Comparison of ENCODE assay signal across 13 mouse cellular contexts in the genomic region with DNA sequence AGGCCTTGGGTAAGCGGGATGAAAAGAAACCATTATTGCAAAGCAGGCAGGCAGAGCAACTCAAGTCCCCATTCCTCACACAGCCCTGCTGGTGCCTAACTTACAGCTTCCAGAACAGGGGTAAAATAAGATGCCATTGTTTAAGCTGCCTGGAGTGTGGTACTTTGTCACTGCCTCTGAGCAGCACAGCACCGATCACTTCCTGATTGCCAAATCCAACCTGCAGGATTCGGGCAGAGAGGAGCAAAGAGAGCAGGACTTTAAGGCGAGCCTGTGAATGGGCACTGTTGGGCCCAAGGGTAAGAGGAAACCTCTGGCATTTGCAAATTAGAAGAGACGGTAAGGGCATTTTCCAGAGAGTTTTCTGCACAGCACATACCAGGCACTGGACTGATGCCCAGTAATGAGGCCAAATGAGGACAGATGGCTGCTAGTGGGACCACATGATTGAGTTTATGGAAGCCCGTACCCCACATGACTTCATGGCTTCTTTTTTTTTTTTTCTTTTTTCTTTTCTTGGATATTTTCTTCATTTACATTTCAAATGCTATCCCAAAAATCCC. TPM values are rescaled to one million over a fixed set of nuclear protein-coding genes. Genes with fewer than 3 reads are reported as not detected.
DNase-seq lines count a peak whose midpoint lies in the region; ATAC-seq and TF ChIP-seq lines count a peak whose summit lies in the region.
"Had no signal": no experiment of that assay in that cellular context is flagged by ENCODE, and none has a peak within 500 bp of the region (broad histone marks: within the 10 kb centered on the region; RNA-seq: fewer than 3 reads in every experiment).

No protein-coding gene starts in this region.

- H3K9ac ChIP-seq in forebrain, embryonic 13.5 days, result no peak overlapping the region
- H3K9ac ChIP-seq in hindbrain, postnatal 0 days (replicated peaks; ENCODE audit: low read length), result no peak overlapping the region
- no peak overlapping the region for H3K9ac ChIP-seq in hindbrain, embryonic 13.5 days
- H3K9ac ChIP-seq in midbrain, postnatal 0 days (replicated peaks; ENCODE audit: low read length, poor library complexity, severe bottlenecking), result no peak overlapping the region
- H3K9ac ChIP-seq in midbrain, embryonic 11.5 days (ENCODE audit: low read length), result no peak overlapping the region
- H3K9ac ChIP-seq: hindbrain, embryonic 15.5 days; limb, embryonic 12.5 days; lung, embryonic 14.5 days; neural tube, embryonic 12.5 days had no signal

- DNase-seq in forebrain, embryonic 10.5 days (ENCODE audit: extremely low spot score, low spot score), result no peak
- peak; percentile 70 for DNase-seq in hindbrain, postnatal 0 days (ENCODE audit: low spot score)
- DNase-seq in midbrain, postnatal 0 days (ENCODE audit: low spot score), result peak; percentile 61
- DNase-seq in midbrain, embryonic 11.5 days (ENCODE audit: low spot score, missing footprints), result no peak
- DNase-seq in cerebellum, postnatal 36 days, result peak; percentile 66 to 71
- no peak for DNase-seq in T-cell, adult 2 months (ENCODE audit: low spot score)
- DNase-seq: lung, embryonic 14.5 days; thymus, postnatal 25 days had no signal

- peaks cover 15% of the 10 kb centered on the region for H3K4me1 ChIP-seq in forebrain, embryonic 13.5 days
- peaks cover 11% of the 10 kb centered on the region for H3K4me1 ChIP-seq in forebrain, embryonic 10.5 days
- peaks cover 9% of the 10 kb centered on the region for H3K4me1 ChIP-seq in hindbrain, postnatal 0 days (ENCODE audit: insufficient read depth, low read length)
- H3K4me1 ChIP-seq in hindbrain, embryonic 13.5 days (replicated peaks), result peaks cover 16% of the 10 kb centered on the region
- H3K4me1 ChIP-seq in midbrain, postnatal 0 days (ENCODE audit: insufficient read depth, low read length), result no peaks in the 10 kb centered on the region
- peaks cover 5% of the 10 kb centered on the region for H3K4me1 ChIP-seq in midbrain, embryonic 11.5 days (ENCODE audit: control insufficient read depth, insufficient read depth, low read length)
- H3K4me1 ChIP-seq: limb, embryonic 12.5 days had no signal

- no peaks in the 10 kb centered on the region for H3K27me3 ChIP-seq in forebrain, embryonic 13.5 days
- H3K27me3 ChIP-seq in forebrain, embryonic 10.5 days (ENCODE audit: poor library complexity, severe bottlenecking), result no peaks in the 10 kb centered on the region
- no peaks in the 10 kb centered on the region for H3K27me3 ChIP-seq in hindbrain, postnatal 0 days (ENCODE audit: insufficient read depth, low read length)
- no peaks in the 10 kb centered on the region for H3K27me3 ChIP-seq in hindbrain, embryonic 13.5 days
- H3K27me3 ChIP-seq in midbrain, postnatal 0 days (ENCODE audit: insufficient read depth, low read length), result no peaks in the 10 kb centered on the region
- no peaks in the 10 kb centered on the region for H3K27me3 ChIP-seq in midbrain, embryonic 11.5 days (ENCODE audit: control insufficient read depth, insufficient read depth, low read length)
- H3K27me3 ChIP-seq: hindbrain, embryonic 15.5 days; limb, embryonic 12.5 days; neural tube, embryonic 12.5 days had no signal

- H3K4me3 ChIP-seq in forebrain, embryonic 13.5 days, result no peak overlapping the region
- no peak overlapping the region for H3K4me3 ChIP-seq in forebrain, embryonic 10.5 days
- no peak overlapping the region for H3K4me3 ChIP-seq in hindbrain, postnatal 0 days (ENCODE audit: low read length)
- no peak overlapping the region for H3K4me3 ChIP-seq in hindbrain, embryonic 13.5 days
- H3K4me3 ChIP-seq in midbrain, postnatal 0 days (ENCODE audit: low read depth, low read length), result no peak overlapping the region
- no peak overlapping the region for H3K4me3 ChIP-seq in midbrain, embryonic 11.5 days (ENCODE audit: low read depth, low read length)
- H3K4me3 ChIP-seq: hindbrain, embryonic 15.5 days; limb, embryonic 12.5 days; neural tube, embryonic 12.5 days had no signal

- 0 out of 2 replicates have a peak, but pooled peaks have one; percentile 43 for ATAC-seq in forebrain, embryonic 13.5 days
- no peak for ATAC-seq in hindbrain, postnatal 0 days
- ATAC-seq in hindbrain, embryonic 13.5 days (ENCODE audit: low FRiP score), result no peak
- no peak for ATAC-seq in midbrain, postnatal 0 days (ENCODE audit: low FRiP score)
- ATAC-seq in midbrain, embryonic 11.5 days (ENCODE audit: low FRiP score), result no peak

- no peaks in the 10 kb centered on the region for H3K9me3 ChIP-seq in forebrain, embryonic 13.5 days (replicated peaks)
- no peaks in the 10 kb centered on the region for H3K9me3 ChIP-seq in forebrain, embryonic 10.5 days
- no peaks in the 10 kb centered on the region for H3K9me3 ChIP-seq in hindbrain, postnatal 0 days (ENCODE audit: low read length)
- no peaks in the 10 kb centered on the region for H3K9me3 ChIP-seq in hindbrain, embryonic 13.5 days
- H3K9me3 ChIP-seq in midbrain, postnatal 0 days (ENCODE audit: low read length), result no peaks in the 10 kb centered on the region
- H3K9me3 ChIP-seq in midbrain, embryonic 11.5 days (ENCODE audit: control insufficient read depth, low read length), result no peaks in the 10 kb centered on the region
- H3K9me3 ChIP-seq: hindbrain, embryonic 15.5 days; limb, embryonic 12.5 days; neural tube, embryonic 12.5 days had no signal

- H3K4me2 ChIP-seq in forebrain, embryonic 13.5 days, result no peak overlapping the region
- H3K4me2 ChIP-seq in hindbrain, postnatal 0 days (ENCODE audit: low read depth, low read length), result no peak overlapping the region
- H3K4me2 ChIP-seq in hindbrain, embryonic 13.5 days, result no peak overlapping the region
- H3K4me2 ChIP-seq in midbrain, postnatal 0 days (ENCODE audit: low read depth, low read length, poor library complexity, severe bottlenecking), result no peak overlapping the region
- H3K4me2 ChIP-seq in midbrain, embryonic 11.5 days, result no peak overlapping the region
- H3K4me2 ChIP-seq: hindbrain, embryonic 15.5 days; limb, embryonic 12.5 days; lung, embryonic 14.5 days; neural tube, embryonic 12.5 days had no signal

- H3K27ac ChIP-seq in forebrain, embryonic 13.5 days, result no peak overlapping the region
- H3K27ac ChIP-seq in forebrain, embryonic 10.5 days, result no peak overlapping the region
- no peak overlapping the region for H3K27ac ChIP-seq in hindbrain, postnatal 0 days
- H3K27ac ChIP-seq in hindbrain, embryonic 13.5 days, result no peak overlapping the region
- H3K27ac ChIP-seq in midbrain, postnatal 0 days (ENCODE audit: low read depth, low read length), result no peak overlapping the region
- H3K27ac ChIP-seq in midbrain, embryonic 11.5 days (ENCODE audit: low read depth, low read length), result no peak overlapping the region
- H3K27ac ChIP-seq: hindbrain, embryonic 15.5 days; limb, embryonic 12.5 days; neural tube, embryonic 12.5 days had no signal

- no peak for TF ChIP-seq CTCF in hindbrain, postnatal 0 days (IDR thresholded peaks at IDR 0.05; ENCODE audit: low read depth)
- no peak for TF ChIP-seq CTCF in midbrain, postnatal 0 days (IDR thresholded peaks at IDR 0.05)

- 75% methylated on average over 6 of the region's 6 CpGs for WGBS in forebrain, embryonic 13.5 days
- WGBS in forebrain, embryonic 10.5 days, result 84% methylated on average over 6 of the region's 6 CpGs
- WGBS in hindbrain, postnatal 0 days, result 54% methylated on average over 6 of the region's 6 CpGs
- WGBS in hindbrain, embryonic 13.5 days, result 75% methylated on average over 6 of the region's 6 CpGs
- WGBS in midbrain, postnatal 0 days, result 66% methylated on average over 6 of the region's 6 CpGs
- 81% methylated on average over 6 of the region's 6 CpGs for WGBS in midbrain, embryonic 11.5 days

- no peaks in the 10 kb centered on the region for H3K36me3 ChIP-seq in forebrain, embryonic 13.5 days (ENCODE audit: poor library complexity, severe bottlenecking)
- H3K36me3 ChIP-seq in forebrain, embryonic 10.5 days (replicated peaks), result no peaks in the 10 kb centered on the region
- H3K36me3 ChIP-seq in hindbrain, postnatal 0 days (ENCODE audit: insufficient read depth, low read length), result no peaks in the 10 kb centered on the region
- H3K36me3 ChIP-seq in hindbrain, embryonic 13.5 days, result no peaks in the 10 kb centered on the region
- H3K36me3 ChIP-seq in midbrain, postnatal 0 days (ENCODE audit: insufficient read depth, low read length), result no peaks in the 10 kb centered on the region
- no peaks in the 10 kb centered on the region for H3K36me3 ChIP-seq in midbrain, embryonic 11.5 days (ENCODE audit: control insufficient read depth, insufficient read depth, low read length)
- H3K36me3 ChIP-seq: hindbrain, embryonic 15.5 days; limb, embryonic 12.5 days; neural tube, embryonic 12.5 days had no signal

RNA-seq across cellular contexts. Expression of a gene that starts 23.8 kb away (rescaled TPM):
- 7.3 and 7.5 TPM in 2 replicates for polyA plus RNA-seq in forebrain, embryonic 13.5 days (2015; fragmentation: Nextera tagmentation; extraction: Ambion mirVana)
- 4.1 and 4.9 TPM in 2 replicates for polyA plus RNA-seq in forebrain, embryonic 10.5 days (2016; fragmentation: Nextera tagmentation; extraction: Ambion mirVana)
- total RNA-seq in hindbrain, postnatal 0 days (2014; rRNA removed), result 22.3 and 22.6 TPM in 2 replicates
- polyA plus RNA-seq in hindbrain, postnatal 0 days (2015; fragmentation: Nextera tagmentation; extraction: Ambion mirVana), result 4.8 and 5.1 TPM in 2 replicates
- polyA plus RNA-seq in hindbrain, embryonic 13.5 days (2015; fragmentation: Nextera tagmentation; extraction: Ambion mirVana), result 6.2 and 6.6 TPM in 2 replicates
- 26.1 TPM in 2 replicates for total RNA-seq in midbrain, postnatal 0 days (2014; rRNA removed)
- 4.5 and 5.2 TPM in 2 replicates for polyA plus RNA-seq in midbrain, postnatal 0 days (2015; fragmentation: Nextera tagmentation; extraction: Ambion mirVana)
- 6.8 and 7.5 TPM in 2 replicates for polyA plus RNA-seq in midbrain, embryonic 11.5 days (2014; fragmentation: Nextera tagmentation; extraction: Ambion mirVana)

RNA-seq across cellular contexts. Expression of a gene that starts 24.6 kb away (rescaled TPM):
- polyA plus RNA-seq in forebrain, embryonic 13.5 days (2015; fragmentation: Nextera tagmentation; extraction: Ambion mirVana), result 85.5 and 89.6 TPM in 2 replicates
- polyA plus RNA-seq in forebrain, embryonic 10.5 days (2016; fragmentation: Nextera tagmentation; extraction: Ambion mirVana), result 171 and 175 TPM in 2 replicates
- total RNA-seq in hindbrain, postnatal 0 days (2014; rRNA removed), result 34.9 and 37.6 TPM in 2 replicates
- 61.5 and 62.1 TPM in 2 replicates for polyA plus RNA-seq in hindbrain, postnatal 0 days (2015; fragmentation: Nextera tagmentation; extraction: Ambion mirVana)
- 75.2 and 77.6 TPM in 2 replicates for polyA plus RNA-seq in hindbrain, embryonic 13.5 days (2015; fragmentation: Nextera tagmentation; extraction: Ambion mirVana)
- 51.1 and 60.3 TPM in 2 replicates for total RNA-seq in midbrain, postnatal 0 days (2014; rRNA removed)
- 56.7 and 60.2 TPM in 2 replicates for polyA plus RNA-seq in midbrain, postnatal 0 days (2015; fragmentation: Nextera tagmentation; extraction: Ambion mirVana)
- polyA plus RNA-seq in midbrain, embryonic 11.5 days (2014; fragmentation: Nextera tagmentation; extraction: Ambion mirVana), result 122 and 125 TPM in 2 replicates

RNA-seq across cellular contexts. Expression of a gene that starts 53.1 kb away (rescaled TPM):
- polyA plus RNA-seq in forebrain, embryonic 13.5 days (2015; fragmentation: Nextera tagmentation; extraction: Ambion mirVana), result 25.4 and 31.6 TPM in 2 replicates
- 28.5 and 29.2 TPM in 2 replicates for polyA plus RNA-seq in forebrain, embryonic 10.5 days (2016; fragmentation: Nextera tagmentation; extraction: Ambion mirVana)
- 19.6 and 22.6 TPM in 2 replicates for total RNA-seq in hindbrain, postnatal 0 days (2014; rRNA removed)
- 32.8 and 34.7 TPM in 2 replicates for polyA plus RNA-seq in hindbrain, postnatal 0 days (2015; fragmentation: Nextera tagmentation; extraction: Ambion mirVana)
- 24.5 and 27.8 TPM in 2 replicates for polyA plus RNA-seq in hindbrain, embryonic 13.5 days (2015; fragmentation: Nextera tagmentation; extraction: Ambion mirVana)
- 20.6 and 22.9 TPM in 2 replicates for total RNA-seq in midbrain, postnatal 0 days (2014; rRNA removed)
- 35.9 and 36.3 TPM in 2 replicates for polyA plus RNA-seq in midbrain, postnatal 0 days (2015; fragmentation: Nextera tagmentation; extraction: Ambion mirVana)
- polyA plus RNA-seq in midbrain, embryonic 11.5 days (2014; fragmentation: Nextera tagmentation; extraction: Ambion mirVana), result 19.4 and 24.9 TPM in 2 replicates

Comparison
In these comparisons a context has a peak if more than half of its experiments do, and no peak if none do; other contexts are left out.
1. DNase-seq: peak in hindbrain, postnatal 0 days (single experiment), midbrain, postnatal 0 days (single experiment) and cerebellum, postnatal 36 days (2 of 2); none in forebrain, embryonic 10.5 days (single experiment), midbrain, embryonic 11.5 days (single experiment) and T-cell, adult 2 months (single experiment).